ENCODE assay signal across 16 mouse cellular contexts in the genomic region with DNA sequence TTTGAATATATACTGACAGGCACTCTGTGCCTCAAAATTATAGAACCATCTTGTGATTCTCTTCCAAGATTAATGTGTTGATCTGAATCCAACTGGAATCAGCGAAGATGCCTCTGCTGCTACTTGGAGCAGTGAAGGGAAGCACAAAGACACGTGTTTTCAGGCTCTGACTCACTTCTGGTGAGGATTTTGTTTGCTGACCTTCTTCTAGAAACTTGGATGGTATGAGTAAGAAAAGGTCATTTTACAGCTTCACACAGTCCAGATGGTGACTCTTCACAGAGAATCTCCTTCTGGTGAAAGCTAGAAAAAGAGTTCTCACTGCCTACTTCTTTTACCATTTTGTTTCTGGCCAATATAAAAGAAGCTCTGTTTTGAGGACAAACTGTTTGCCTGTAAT.
A peak's percentile ranks its signal among the peaks of the same experiment; 100 is the strongest.
DNase-seq lines count a peak whose midpoint lies in the region; ATAC-seq and TF ChIP-seq lines count a peak whose summit lies in the region.
"Had no signal": no experiment of that assay in that cellular context is flagged by ENCODE, and none has a peak within 500 bp of the region (broad histone marks: within the 10 kb centered on the region; RNA-seq: fewer than 3 reads in every experiment).

No protein-coding gene starts in this region.

- no peaks in the 10 kb centered on the region for H3K27me3 ChIP-seq in forebrain, postnatal 0 days (ENCODE audit: insufficient read depth, low read length)
- H3K27me3 ChIP-seq in forebrain, embryonic 10.5 days (ENCODE audit: poor library complexity, severe bottlenecking) = no peaks in the 10 kb centered on the region
- H3K27me3 ChIP-seq: embryonic facial prominence, embryonic 13.5 days; heart, embryonic 13.5 days; hindbrain, embryonic 12.5 days; limb, embryonic 13.5 days; midbrain, embryonic 12.5 days had no signal

- whole genome bisulfite sequencing in forebrain, postnatal 0 days = 41% methylated on average over 2 of the region's 2 CpGs
- 86% methylated on average over 2 of the region's 2 CpGs for WGBS in forebrain, embryonic 10.5 days

- H3K4me3 ChIP-seq in forebrain, postnatal 0 days (ENCODE audit: low read depth, low read length) = no peak overlapping the region
- H3K4me3 ChIP-seq in forebrain, embryonic 10.5 days = no peak overlapping the region
- H3K4me3 ChIP-seq: embryonic facial prominence, embryonic 13.5 days; heart, embryonic 13.5 days; hindbrain, embryonic 12.5 days; limb, embryonic 13.5 days; midbrain, embryonic 12.5 days had no signal

- TF ChIP-seq CTCF in forebrain, postnatal 0 days (IDR thresholded peaks at IDR 0.05; ENCODE audit: low read depth) = no peak

- no peak overlapping the region for H3K4me2 ChIP-seq in forebrain, postnatal 0 days (ENCODE audit: low read depth)
- H3K4me2 ChIP-seq: embryonic facial prominence, embryonic 13.5 days; heart, embryonic 13.5 days; hindbrain, embryonic 12.5 days; limb, embryonic 13.5 days; lung, embryonic 14.5 days; midbrain, embryonic 12.5 days had no signal

- no peaks in the 10 kb centered on the region for H3K36me3 ChIP-seq in forebrain, postnatal 0 days (ENCODE audit: insufficient read depth)
- no peaks in the 10 kb centered on the region for H3K36me3 ChIP-seq in forebrain, embryonic 10.5 days (replicated peaks)
- H3K36me3 ChIP-seq: embryonic facial prominence, embryonic 13.5 days; heart, embryonic 13.5 days; hindbrain, embryonic 12.5 days; limb, embryonic 13.5 days; midbrain, embryonic 12.5 days had no signal

- no peak overlapping the region for H3K27ac ChIP-seq in forebrain, postnatal 0 days (ENCODE audit: low read depth, low read length)
- H3K27ac ChIP-seq in forebrain, embryonic 10.5 days = no peak overlapping the region
- H3K27ac ChIP-seq: embryonic facial prominence, embryonic 13.5 days; heart, embryonic 13.5 days; hindbrain, embryonic 12.5 days; limb, embryonic 13.5 days; midbrain, embryonic 12.5 days had no signal

- H3K9me3 ChIP-seq in forebrain, postnatal 0 days (ENCODE audit: low read length) = no peaks in the 10 kb centered on the region
- no peaks in the 10 kb centered on the region for H3K9me3 ChIP-seq in forebrain, embryonic 10.5 days
- H3K9me3 ChIP-seq: embryonic facial prominence, embryonic 13.5 days; heart, embryonic 13.5 days; hindbrain, embryonic 12.5 days; limb, embryonic 13.5 days; midbrain, embryonic 12.5 days had no signal

- ATAC-seq in forebrain, postnatal 0 days = peak; percentile 56

- peak; percentile 45 for DNase-seq in forebrain, postnatal 0 days
- no peak for DNase-seq in forebrain, embryonic 10.5 days (ENCODE audit: extremely low spot score, low spot score)
- DNase-seq in 3T3-L1 (ENCODE audit: low read depth, low spot score) = peak; percentile 45
- peak; percentile 23 to 35 for DNase-seq in adrenal gland, postnatal 36 days
- peak; percentile 43 to 56 for DNase-seq in left cerebral cortex, adult 18-20 months (ENCODE audit: low spot score in 2 of 2)
- DNase-seq in cerebellum, adult 11-12 months = no peak
- no peak for DNase-seq in kidney, adult 8-10 months
- no peak for DNase-seq in thymus, postnatal 36 days
- DNase-seq: cerebellum, postnatal 25 days; lung, embryonic 14.5 days; thymus, postnatal 4 days had no signal

- no peak overlapping the region for H3K9ac ChIP-seq in forebrain, postnatal 0 days
- H3K9ac ChIP-seq: embryonic facial prominence, embryonic 13.5 days; heart, embryonic 13.5 days; hindbrain, embryonic 12.5 days; limb, embryonic 13.5 days; lung, embryonic 14.5 days; midbrain, embryonic 12.5 days had no signal

- no peaks in the 10 kb centered on the region for H3K4me1 ChIP-seq in forebrain, postnatal 0 days (ENCODE audit: insufficient read depth)
- H3K4me1 ChIP-seq in forebrain, embryonic 10.5 days = no peaks in the 10 kb centered on the region
- H3K4me1 ChIP-seq: embryonic facial prominence, embryonic 13.5 days; heart, embryonic 13.5 days; hindbrain, embryonic 12.5 days; limb, embryonic 13.5 days; midbrain, embryonic 12.5 days had no signal

Comparison
In these comparisons a context has a peak if more than half of its experiments do, and no peak if none do; other contexts are left out.
1. DNase-seq: peak in forebrain, postnatal 0 days (single experiment), 3T3-L1 (single experiment), adrenal gland, postnatal 36 days (2 of 2) and left cerebral cortex, adult 18-20 months (2 of 2); none in forebrain, embryonic 10.5 days (single experiment), cerebellum, adult 11-12 months (single experiment), kidney, adult 8-10 months (0 of 2) and thymus, postnatal 36 days (0 of 2).